Mouse (Mus musculus) bone marrow, adult 2 months (tissue): ENCODE results near the gene Ppp2ca. TPM values are rescaled to one million over a fixed set of nuclear protein-coding genes. Genes with fewer than 3 reads are reported as not detected.

Source experiments
- H3K27ac ChIP-seq: fragments of 200-500 bp; 2 replicates; pipeline ENCODE4 v1.5.1; 2012; ENCODE audit warnings: low read depth, mild to moderate bottlenecking, control low read depth, inconsistent platforms, low read length; ENCODE audit not compliant: control insufficient read depth, poor library complexity, insufficient read depth
- H3K4me1 ChIP-seq: fragments of 200-500 bp; 2 replicates; pipeline ENCODE4 v1.6.1; 2011; ENCODE audit warnings: low read length; ENCODE audit not compliant: control insufficient read depth, insufficient read depth
- H3K4me3 ChIP-seq: fragments of 200-500 bp; replicated peaks from 2 replicates; pipeline ENCODE3; 2011; ENCODE audit warnings: mild to moderate bottlenecking, low read depth, low read length, control low read depth; ENCODE audit not compliant: control insufficient read depth
- CTCF ChIP-seq: fragments of 200-500 bp; IDR thresholded peaks from 2 replicates; pipeline ENCODE4 v1.5.1; 2011; ENCODE audit warnings: low read length, control low read depth; ENCODE audit not compliant: control insufficient read depth, insufficient read depth
- POLR2A ChIP-seq: fragments of 200-500 bp; IDR thresholded peaks from 2 replicates; pipeline ENCODE4 v1.6.1; 2011; ENCODE audit warnings: low read depth, mild to moderate bottlenecking, control low read depth, low read length, borderline replicate concordance; ENCODE audit not compliant: control insufficient read depth
- WGBS: fragments of 180-500 bp; shearing (Covaris S2); methylation state at CpG from one replicate; pipeline ENCODE4 v1.1.7; 2018; 5-methylcytosine and 5-hydroxymethylcytosine counted together
- polyA plus RNA-seq: library from polyadenylated mRNA; stranded (reverse); fragments of >200 nt; gene quantifications from 2 replicates; pipeline ENCODE4 v1.2.4, GENCODE M21; 2011; ENCODE audit warnings: low replicate concordance; ENCODE audit not compliant: missing spikeins, insufficient read depth, insufficient read length

The Ppp2ca gene
- 29.8 and 38.0 TPM in 2 replicates for polyA plus RNA-seq

DNA sequence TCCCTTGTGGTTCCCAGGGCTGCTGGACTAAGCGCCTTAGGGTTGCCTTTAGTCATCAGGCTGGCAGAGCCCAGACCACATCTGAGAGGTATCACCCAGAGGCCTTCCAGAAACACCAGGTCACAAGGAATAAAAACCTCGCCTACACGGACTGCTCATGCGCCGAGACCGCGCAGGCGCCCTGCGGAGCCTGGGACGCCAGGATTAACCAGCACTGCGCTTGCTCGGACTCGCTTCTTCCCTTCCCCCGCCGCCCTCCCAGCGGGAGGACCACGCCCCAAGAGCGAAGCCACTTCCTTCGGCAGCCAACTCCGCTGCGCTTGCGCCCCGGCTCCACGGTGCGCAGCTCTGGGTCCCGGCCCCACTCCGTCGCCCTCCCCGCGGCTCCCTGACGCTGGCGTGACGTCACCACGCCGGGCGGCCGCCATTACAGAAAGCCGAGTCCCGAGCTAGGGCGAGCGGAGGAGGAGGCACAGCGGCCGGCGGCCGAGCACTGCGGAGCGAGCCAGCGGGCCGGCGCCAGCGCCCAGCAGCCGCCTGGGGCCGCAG is at the start of gene Ppp2ca:
Gene Ppp2ca, plus strand, starts transcription at position 284 of the 549 bp plus-strand sequence.
- Histone ChIP-seq H3K27ac (peak within 1 kb of the TSS; percentile 99), H3K4me3 (peak within 1 kb of the TSS; percentile 88), H3K4me1 (peaks cover 2% of the 10 kb centered on the region; the same call in 1 of the 2 replicates)
- under 1% methylated on average over 53 of the region's 53 CpGs for WGBS
- peak; percentile 71; the same call in 1 of the 2 replicates for TF ChIP-seq POLR2A
- no peak for TF ChIP-seq CTCF

DNA sequence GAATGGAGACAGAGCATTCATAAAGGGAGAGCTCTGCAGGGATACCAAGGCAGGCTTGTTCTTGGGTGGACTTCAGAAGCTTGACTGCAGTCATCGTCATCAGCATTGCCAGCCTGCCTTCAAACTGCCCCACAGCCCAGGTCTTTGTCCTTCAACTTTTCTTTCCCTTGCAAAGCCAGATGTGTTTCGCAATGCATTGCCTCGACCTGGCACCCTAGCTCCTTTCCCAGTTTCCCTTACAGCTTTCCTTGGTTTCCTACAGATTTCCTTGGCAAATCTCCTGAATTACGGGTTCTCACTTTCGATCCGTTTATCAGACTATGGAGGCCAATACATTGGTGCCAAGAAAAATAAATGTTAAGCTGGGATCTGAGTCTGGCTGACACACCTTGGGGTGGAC is 45.1 kb upstream of the Ppp2ca start:
- Histone ChIP-seq H3K27ac (no peak overlapping the region), H3K4me3 (no peak overlapping the region), H3K4me1 (no peaks in the 10 kb centered on the region; the same call in 1 of the 2 replicates)
- TF ChIP-seq CTCF (no peak), POLR2A (no peak)
- 70% methylated on average over 6 of the region's 6 CpGs for WGBS

DNA sequence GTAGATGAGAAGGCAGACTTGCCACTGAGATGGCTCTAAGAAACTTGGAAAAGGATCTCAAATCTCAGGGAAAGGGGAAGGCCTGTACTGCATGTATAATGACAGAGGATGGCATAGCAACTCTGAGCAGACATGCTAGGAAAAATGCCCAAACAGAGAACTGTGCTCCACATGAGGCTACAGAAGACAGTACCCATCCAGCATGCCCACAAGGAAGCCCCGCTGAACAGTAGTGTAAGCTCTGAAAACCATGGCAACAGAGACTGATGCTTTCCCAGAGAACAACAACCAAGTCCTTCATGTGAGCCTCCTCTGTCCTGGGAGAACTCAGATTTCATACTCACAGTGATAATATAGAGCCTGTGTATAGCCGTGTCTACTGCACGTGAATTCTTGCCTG is 43.8 kb upstream of the Ppp2ca start:
- no peak overlapping the region for H3K27ac ChIP-seq
- no peaks in the 10 kb centered on the region; the same call in 1 of the 2 replicates for H3K4me1 ChIP-seq
- no peak overlapping the region for H3K4me3 ChIP-seq
- WGBS, result 86% methylated on average over 3 of the region's 3 CpGs
- no peak for TF ChIP-seq POLR2A
- no peak for TF ChIP-seq CTCF

GRCm38 (mm10) chr11:52056198-52056597 is 42.3 kb upstream of the Ppp2ca start:
- Histone ChIP-seq H3K4me3 (no peak overlapping the region), H3K4me1 (no peaks in the 10 kb centered on the region; the same call in 1 of the 2 replicates), H3K27ac (no peak overlapping the region)
- TF ChIP-seq CTCF (no peak), POLR2A (no peak)
- WGBS, result 49% methylated on average over 5 of the region's 5 CpGs

GRCm38 (mm10) chr11:52059001-52059400 is 39.5 kb upstream of the Ppp2ca start:
- TF ChIP-seq POLR2A, result no peak
- TF ChIP-seq CTCF, result no peak
- Histone ChIP-seq H3K4me1 (no peaks in the 10 kb centered on the region; the same call in 1 of the 2 replicates), H3K27ac (no peak overlapping the region), H3K4me3 (no peak overlapping the region)
- 74% methylated on average over 5 of the region's 5 CpGs for WGBS

DNA sequence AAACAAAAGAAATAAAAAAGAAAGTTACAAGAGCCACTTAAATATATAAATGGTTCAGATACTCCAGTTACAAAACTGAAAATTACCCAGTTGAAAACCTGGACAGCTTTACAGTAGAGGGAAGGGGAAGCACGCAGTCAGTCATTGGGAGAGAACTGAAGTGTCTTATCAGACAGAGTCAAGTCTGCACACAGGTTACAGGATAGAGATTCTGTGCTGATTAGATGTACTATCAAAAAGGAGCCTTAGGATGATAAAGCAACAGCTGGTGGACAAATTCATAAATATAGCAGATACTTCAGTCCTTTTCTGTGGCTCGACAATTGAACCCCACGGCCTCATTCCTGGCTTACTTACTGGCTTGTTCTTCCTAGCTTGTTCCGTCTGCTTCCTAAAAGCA is 38.2 kb upstream of the Ppp2ca start:
- 75% methylated on average over 4 of the region's 4 CpGs for WGBS
- Histone ChIP-seq H3K4me1 (no peaks in the 10 kb centered on the region; the same call in 1 of the 2 replicates), H3K4me3 (no peak overlapping the region), H3K27ac (no peak overlapping the region)
- TF ChIP-seq CTCF (no peak), POLR2A (no peak)

DNA sequence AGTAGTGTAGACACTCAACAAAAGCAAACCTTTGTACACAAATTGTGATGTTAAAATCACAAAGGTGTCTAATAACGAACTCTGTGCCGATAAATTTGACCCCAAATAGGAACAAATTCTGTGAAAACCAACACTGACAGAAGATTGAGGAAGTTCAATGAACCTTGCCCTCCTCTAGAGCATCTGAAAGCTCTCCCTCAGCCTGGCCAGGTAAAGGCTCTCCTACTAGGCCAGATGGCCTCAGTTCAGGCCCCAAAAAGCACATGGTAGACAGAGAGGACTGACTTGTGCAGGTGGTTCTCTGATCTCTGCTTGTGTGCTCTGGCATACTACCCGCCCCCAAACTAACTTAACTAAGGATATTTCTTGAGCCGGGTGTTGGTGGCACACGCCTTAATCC is 36.1 kb upstream of the Ppp2ca start:
- Histone ChIP-seq H3K27ac (no peak overlapping the region), H3K4me3 (no peak overlapping the region), H3K4me1 (no peaks in the 10 kb centered on the region; the same call in 1 of the 2 replicates)
- 80% methylated on average over 5 of the region's 5 CpGs for WGBS
- TF ChIP-seq CTCF, result no peak
- TF ChIP-seq POLR2A, result no peak

- TF ChIP-seq POLR2A, result no peak
- TF ChIP-seq CTCF, result peak; percentile 80
- Histone ChIP-seq H3K4me3 (no peak overlapping the region), H3K4me1 (no peaks in the 10 kb centered on the region; the same call in 1 of the 2 replicates), H3K27ac (no peak overlapping the region)
- WGBS, result 23% methylated on average over 3 of the region's 3 CpGs
Observed at GRCm38 (mm10) chr11:52064398-52064797, 34.1 kb upstream of the Ppp2ca start.

DNA sequence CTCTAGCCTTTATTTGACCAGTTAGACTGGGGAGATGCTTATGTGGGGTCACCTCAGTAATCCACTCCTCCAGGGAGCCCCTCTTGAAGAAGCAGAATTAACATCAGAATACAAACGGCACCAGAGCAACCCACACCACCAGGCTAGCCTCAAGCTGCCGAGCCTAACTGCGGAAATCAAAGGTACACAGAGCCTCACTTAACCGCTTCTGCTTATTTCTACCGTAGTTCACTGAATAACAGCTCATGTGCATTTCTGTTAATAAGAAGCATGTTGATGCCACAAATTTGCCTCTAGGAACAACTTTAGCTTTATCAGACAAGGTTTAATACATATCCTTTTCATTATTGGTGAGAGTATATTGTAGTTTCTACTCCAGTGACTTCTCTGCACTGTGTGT is 32.6 kb upstream of the Ppp2ca start:
- H3K27ac ChIP-seq, result peak overlapping the region; percentile 2; the same call in 1 of the 2 replicates
- no peak overlapping the region for H3K4me3 ChIP-seq
- WGBS, result 2% methylated on average over 5 of the region's 5 CpGs
- no peaks in the 10 kb centered on the region; the same call in 1 of the 2 replicates for H3K4me1 ChIP-seq
- TF ChIP-seq CTCF (no peak), POLR2A (no peak)
